Mouse (Mus musculus) left cerebral cortex, adult 18-20 months (tissue): ENCODE measurements at regions not wholly inside any gene's neighbourhood (a gene's known extent, or its start where the extent isn't known, plus 50 kb on each side); places are given as distances from the start of the nearest gene placed in this dataset.
A peak's percentile ranks its signal among the peaks of the same experiment; 100 is the strongest.

Experiments used
- DNase-seq, 2 experiments: peaks; one replicate each; pipeline ENCODE4 v3.0.0; 2021 to 2022; ENCODE audit warnings: low spot score in 2 of 2, mixed read lengths in 1 of 2

- no peak for DNase-seq
These were observed 88.7 kb downstream of the Edn3 start for GRCm38 (mm10) chr2:174848981-174849681.

DNA sequence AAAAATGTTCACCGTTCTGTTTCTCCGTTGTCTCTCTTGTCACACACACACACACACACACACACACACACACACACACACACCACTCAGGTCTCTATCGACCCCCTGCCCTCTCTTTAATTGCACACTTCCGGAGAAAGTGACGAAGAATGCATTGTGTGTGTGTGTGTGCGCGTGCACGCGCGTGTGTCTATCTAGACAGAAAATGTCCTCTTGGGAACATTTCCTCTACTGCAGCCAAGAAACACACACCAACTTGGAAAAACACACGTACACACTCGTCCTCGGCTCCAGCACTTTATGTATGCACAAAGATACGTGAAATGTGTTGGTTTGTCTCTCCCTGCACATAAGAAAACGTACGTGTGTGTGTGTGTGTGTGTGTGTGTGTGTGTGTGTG, 90.4 kb downstream of the Edn3 start:
- no peak for DNase-seq

DNA sequence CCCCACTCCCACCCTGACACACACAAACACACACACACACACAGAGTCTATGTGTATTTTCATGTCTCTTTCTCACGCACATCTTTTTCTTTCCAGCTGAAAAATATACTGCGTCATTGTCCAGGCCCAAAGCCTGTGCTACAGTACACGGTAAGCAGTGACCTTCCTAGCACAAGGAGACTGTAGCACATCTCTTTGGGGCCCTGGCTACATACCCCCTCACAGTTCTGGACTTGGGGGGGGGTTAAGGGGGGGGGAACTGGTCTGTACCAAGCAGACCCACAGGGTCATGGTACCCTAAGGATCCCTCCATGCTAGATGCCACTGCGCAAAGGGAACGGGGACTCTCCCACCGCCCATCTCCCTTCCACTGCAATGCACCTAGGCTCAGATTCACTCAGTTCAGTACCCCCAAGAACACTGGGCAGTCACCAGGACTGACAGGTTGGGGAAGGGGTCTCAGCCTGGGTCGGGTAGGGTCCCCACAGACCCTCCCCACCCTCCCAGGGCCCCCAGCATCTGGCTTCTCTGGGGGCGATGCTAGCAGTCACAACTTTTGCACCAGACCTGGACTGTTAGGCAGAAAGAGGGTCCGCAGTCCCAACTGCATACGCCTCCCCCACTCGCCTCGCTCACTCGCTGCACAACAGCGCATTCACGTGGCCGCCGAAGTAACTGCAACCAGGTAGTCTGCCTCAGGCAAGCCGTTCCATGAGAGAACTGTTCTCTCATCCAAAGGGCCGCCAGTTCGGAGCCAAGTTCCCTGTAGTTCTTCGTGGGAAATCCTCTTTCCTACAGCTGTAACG, 91.3 kb downstream of the Edn3 start:
- DNase-seq = peak; percentile 66 to 72

GRCm38 (mm10) chr2:174853786-174854185, 93.4 kb downstream of the Edn3 start:
- DNase-seq = no peak

- DNase-seq = no peak
These were observed 95.1 kb downstream of the Edn3 start for GRCm38 (mm10) chr2:174855548-174855947.

GRCm38 (mm10) chr2:174856135-174856534, 95.7 kb downstream of the Edn3 start:
- no peak for DNase-seq

DNA sequence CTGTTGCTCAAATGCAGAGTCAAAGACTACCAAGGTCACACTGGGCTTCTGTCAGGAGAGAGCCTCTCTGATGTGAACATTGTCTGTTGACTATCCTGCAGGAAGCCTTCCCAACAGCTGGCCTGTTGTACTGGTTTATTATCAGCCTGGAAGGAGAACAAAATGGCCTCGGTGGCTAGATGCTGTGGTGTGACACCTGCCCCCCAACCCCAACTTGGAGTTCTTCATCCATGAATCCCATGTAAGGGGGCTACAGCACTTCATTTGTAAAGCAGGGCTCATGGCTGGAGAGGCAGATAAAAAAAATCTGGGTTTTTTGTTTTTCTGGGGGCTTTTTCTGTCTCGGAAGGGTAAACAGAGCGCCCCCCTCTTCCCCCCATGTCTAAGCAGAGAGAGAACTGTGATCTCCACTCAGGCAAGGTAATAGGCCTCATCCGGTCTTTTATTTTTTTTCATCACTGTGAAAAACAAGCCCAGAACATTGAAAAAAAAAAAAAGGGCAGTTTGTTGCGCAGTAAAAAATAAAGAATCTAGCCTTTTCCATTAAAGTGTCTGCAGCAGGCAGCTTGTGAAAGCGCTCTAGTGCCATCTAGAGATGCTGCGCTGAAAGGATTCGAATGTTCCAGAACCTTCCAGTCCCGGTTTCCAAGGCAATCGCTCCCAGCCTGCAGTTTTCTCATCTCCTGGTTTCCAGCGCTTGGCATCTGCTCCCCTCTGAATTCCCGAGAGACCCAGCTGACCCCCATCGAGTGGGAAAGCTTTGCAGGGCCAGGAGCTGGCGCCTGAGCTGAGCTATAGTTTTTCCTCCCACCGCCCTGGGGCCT, 97.8 kb downstream of the Edn3 start:
- peak; percentile 61 to 76 for DNase-seq

DNA sequence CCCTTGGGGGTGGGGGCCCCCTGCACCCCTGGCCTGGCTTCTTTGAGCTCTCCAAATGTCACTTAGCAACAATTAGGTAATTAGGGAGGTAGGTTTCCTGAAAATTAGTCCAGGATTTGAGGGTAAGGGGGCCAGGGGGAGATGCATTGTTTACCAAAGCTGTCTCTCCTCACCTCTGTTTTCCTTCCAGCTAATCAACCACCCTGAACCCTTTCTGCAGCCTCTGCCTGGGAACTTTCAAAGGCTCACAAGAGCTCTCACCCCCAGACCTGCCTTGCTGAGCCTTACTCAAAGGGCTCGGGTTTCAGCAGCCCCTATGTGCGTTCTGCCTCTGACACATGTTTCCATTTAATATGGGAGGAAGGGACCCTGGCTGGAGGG, 98.4 kb downstream of the Edn3 start:
- DNase-seq = no peak

- peak; percentile 8 to 17 for DNase-seq
These were observed 99.1 kb downstream of the Edn3 start for GRCm38 (mm10) chr2:174859533-174859932.

- no peak for DNase-seq
These were observed 104.2 kb downstream of the Edn3 start for GRCm38 (mm10) chr2:174864657-174865056.

DNA sequence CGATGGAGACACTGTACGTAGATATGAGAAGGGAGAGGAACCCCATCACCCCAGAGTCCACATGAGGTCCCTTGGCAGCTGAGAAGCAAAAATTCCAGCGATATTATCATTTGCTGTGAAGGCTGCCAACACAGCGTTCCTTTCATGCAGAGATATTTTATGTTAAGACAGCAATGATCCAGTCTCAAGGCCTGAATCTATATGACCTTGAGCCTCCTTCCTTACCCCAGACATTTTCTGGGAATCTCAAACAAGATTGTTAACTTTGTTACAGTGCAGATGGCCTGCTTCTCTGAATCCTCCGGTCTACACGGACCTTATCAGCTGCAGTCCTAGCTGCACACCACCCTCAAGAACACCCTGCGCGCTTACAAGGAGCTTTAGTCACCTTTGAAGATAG, 106.1 kb downstream of the Edn3 start:
- no peak for DNase-seq

DNA sequence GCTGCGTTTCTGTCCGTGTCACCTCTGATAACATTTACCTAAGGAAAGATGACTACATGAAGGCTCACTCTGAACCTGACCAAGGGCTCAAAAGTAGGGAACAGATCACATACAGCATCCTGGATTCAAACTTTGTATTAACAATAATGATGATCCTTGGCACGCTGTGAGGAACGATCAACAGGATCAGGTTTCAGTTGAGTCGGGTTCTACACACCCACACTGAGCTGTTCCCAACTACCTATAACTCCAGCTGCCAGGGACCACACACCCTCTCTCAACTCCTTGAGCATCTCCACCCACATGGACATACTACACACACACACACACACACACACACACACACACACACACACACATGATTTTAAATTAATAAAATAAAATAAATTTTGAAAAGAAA, 107.0 kb downstream of the Edn3 start:
- no peak for DNase-seq

DNA sequence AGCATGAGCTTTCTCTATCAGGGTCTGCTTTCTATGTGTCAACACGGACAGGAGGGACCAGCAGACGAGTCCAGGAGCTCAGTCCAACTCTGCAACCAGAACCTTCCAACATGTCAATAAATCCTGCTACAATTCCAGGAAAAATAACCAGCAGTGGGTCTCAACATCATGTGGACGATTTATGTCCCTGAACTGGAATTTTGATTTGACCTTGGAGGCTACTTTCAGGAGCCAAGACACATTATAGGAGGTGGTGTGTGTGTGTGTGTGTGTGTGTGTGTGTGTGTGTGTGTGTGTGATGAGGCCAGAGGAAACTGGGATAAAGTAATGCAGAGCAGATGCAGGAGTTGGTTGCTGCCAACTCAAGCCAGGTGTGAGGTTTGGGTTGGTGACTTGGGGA, 107.8 kb downstream of the Edn3 start:
- no peak for DNase-seq

DNA sequence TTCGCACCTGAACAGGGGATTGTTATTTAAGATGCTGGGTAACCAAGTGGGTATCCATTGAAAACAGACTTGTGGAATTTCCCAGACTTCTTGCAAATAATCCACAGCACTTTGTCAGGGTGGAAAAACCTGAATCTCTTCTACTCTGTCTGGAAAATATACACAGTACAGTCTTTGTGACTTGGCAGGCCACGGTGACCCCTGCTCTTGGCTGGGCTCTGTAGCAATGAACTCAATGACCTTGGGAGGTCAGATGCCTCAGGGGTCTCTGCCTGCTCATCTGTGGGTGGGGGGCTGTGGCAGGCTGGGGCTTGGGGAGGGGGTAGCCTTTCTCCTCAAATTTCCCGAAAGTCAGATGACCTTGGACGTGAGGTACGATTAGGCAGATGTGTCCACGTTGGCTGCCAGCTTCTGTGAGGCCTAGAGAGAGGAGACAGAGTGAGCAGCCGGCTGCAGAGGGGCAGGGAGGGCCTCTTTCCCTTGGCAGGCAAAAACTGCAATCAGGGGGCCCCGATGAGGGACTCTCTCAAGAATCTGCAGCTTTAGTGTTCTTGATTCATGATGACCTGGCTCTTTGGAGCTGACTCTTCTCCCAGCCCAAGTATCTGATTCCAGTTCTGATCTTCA, 108.4 kb downstream of the Edn3 start:
- DNase-seq = no peak

- peak in 1 of 2 experiments; percentile 20 for DNase-seq
These were observed 109.9 kb downstream of the Edn3 start for GRCm38 (mm10) chr2:174870284-174870683.

GRCm38 (mm10) chr2:174871225-174871624, 110.8 kb downstream of the Edn3 start:
- no peak for DNase-seq

DNA sequence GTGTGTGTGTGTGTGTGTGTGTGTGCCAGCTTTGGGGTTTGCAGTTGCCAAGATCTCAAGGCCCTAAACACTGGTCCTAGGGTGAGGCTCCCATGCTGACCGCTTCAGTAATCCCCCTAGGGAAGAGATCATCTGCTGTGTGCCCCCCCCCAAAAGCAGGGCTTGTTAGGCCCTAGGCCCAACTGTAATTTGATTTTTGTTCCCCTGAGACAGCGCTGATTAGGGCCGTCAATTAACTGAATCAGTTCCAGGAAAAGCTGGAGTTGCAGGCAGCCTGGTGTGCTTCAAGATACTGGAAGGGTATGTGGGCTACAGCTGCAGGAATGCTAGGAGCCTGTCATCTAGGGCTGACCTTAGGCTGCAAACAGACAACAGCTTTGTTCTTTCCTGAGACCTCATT, 111.4 kb downstream of the Edn3 start:
- DNase-seq = no peak

- DNase-seq = no peak
These were observed 116.5 kb downstream of the Edn3 start for GRCm38 (mm10) chr2:174876886-174877285.

- no peak for DNase-seq
These were observed 118.6 kb downstream of the Edn3 start for GRCm38 (mm10) chr2:174878979-174879378.

- no peak for DNase-seq
These were observed 120.2 kb downstream of the Edn3 start for GRCm38 (mm10) chr2:174880659-174881058.
